Comparison of ENCODE assay signal across 10 mouse cellular contexts in the genomic region with DNA sequence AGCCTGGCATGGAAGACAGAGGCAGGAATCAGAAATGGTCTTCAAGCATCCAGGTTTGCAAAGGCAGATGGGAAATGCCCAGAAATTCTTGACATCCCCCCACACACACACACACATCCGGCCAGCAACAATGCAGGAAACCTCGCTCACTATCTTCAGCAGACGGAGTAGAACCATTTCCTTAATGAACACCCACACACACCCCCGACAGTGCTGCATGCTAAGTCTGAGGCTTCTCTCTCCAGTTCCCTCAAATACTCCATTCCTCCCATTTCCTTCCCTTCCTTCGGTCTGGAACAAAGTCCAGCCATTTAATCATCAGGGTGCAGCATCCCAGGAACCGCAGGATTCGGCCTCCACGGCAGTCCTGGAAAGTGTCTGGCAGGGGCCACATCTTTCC. TPM values are rescaled to one million over a fixed set of nuclear protein-coding genes. Genes with fewer than 3 reads are reported as not detected.
DNase-seq lines count a peak whose midpoint lies in the region; ATAC-seq lines count a peak whose summit lies in the region.
"Had no signal": no experiment of that assay in that cellular context is flagged by ENCODE, and none has a peak within 500 bp of the region (broad histone marks: within the 10 kb centered on the region; RNA-seq: fewer than 3 reads in every experiment).

No protein-coding gene starts in this region.

- no peak overlapping the region for H3K4me3 ChIP-seq in neural tube, embryonic 13.5 days
- no peak overlapping the region for H3K4me3 ChIP-seq in neural tube, embryonic 15.5 days (replicated peaks)
- H3K4me3 ChIP-seq: forebrain, embryonic 12.5 days had no signal

- no peak overlapping the region for H3K9ac ChIP-seq in neural tube, embryonic 13.5 days
- H3K9ac ChIP-seq in neural tube, embryonic 15.5 days (replicated peaks), result no peak overlapping the region
- H3K9ac ChIP-seq: forebrain, embryonic 12.5 days had no signal

- H3K9me3 ChIP-seq in neural tube, embryonic 13.5 days, result no peaks in the 10 kb centered on the region
- H3K9me3 ChIP-seq in neural tube, embryonic 15.5 days (replicated peaks), result no peaks in the 10 kb centered on the region
- H3K9me3 ChIP-seq: forebrain, embryonic 12.5 days had no signal

- H3K27ac ChIP-seq in neural tube, embryonic 13.5 days (replicated peaks), result no peak overlapping the region
- no peak overlapping the region for H3K27ac ChIP-seq in neural tube, embryonic 15.5 days (replicated peaks)
- H3K27ac ChIP-seq: forebrain, embryonic 12.5 days had no signal

- DNase-seq in adrenal gland, adult 2 months, result peak; percentile 35
- no peak for DNase-seq in adrenal gland, postnatal 25 days
- peak; percentile 44 to 50 for DNase-seq in kidney, postnatal 36 days
- DNase-seq in layer of hippocampus, postnatal 36 days, result no peak
- DNase-seq in left cerebral cortex, adult 18-20 months (ENCODE audit: low spot score in 2 of 2), result no peak
- DNase-seq: cerebellum, adult 9-10 months had no signal

- 31% methylated on average over 8 of the region's 8 CpGs for WGBS in neural tube, embryonic 13.5 days
- 24% methylated on average over 8 of the region's 8 CpGs for WGBS in neural tube, embryonic 15.5 days

- H3K4me2 ChIP-seq in neural tube, embryonic 13.5 days, result 0 out of 2 replicates have a peak overlapping the region, but pooled peaks have one; percentile 3
- no peak overlapping the region for H3K4me2 ChIP-seq in neural tube, embryonic 15.5 days
- H3K4me2 ChIP-seq: forebrain, embryonic 12.5 days had no signal

- H3K36me3 ChIP-seq in neural tube, embryonic 13.5 days, result no peaks in the 10 kb centered on the region
- H3K36me3 ChIP-seq in neural tube, embryonic 15.5 days, result no peaks in the 10 kb centered on the region
- H3K36me3 ChIP-seq: forebrain, embryonic 12.5 days had no signal

- peaks cover 17% of the 10 kb centered on the region for H3K4me1 ChIP-seq in neural tube, embryonic 13.5 days (replicated peaks)
- peaks cover 18% of the 10 kb centered on the region for H3K4me1 ChIP-seq in neural tube, embryonic 15.5 days

- H3K27me3 ChIP-seq in neural tube, embryonic 13.5 days, result peaks cover 91% of the 10 kb centered on the region
- peaks cover 75% of the 10 kb centered on the region for H3K27me3 ChIP-seq in neural tube, embryonic 15.5 days (replicated peaks)

- ATAC-seq in neural tube, embryonic 13.5 days (ENCODE audit: low read depth), result no peak
- no peak for ATAC-seq in neural tube, embryonic 15.5 days (ENCODE audit: low FRiP score)
- peak; percentile 58; the same call in 1 of the 2 replicates for ATAC-seq in megakaryocyte-erythroid progenitor cell, adult 5-6 weeks (replicated peaks; ENCODE audit: low FRiP score, low TSS enrichment, poor library complexity, severe bottlenecking)

RNA-seq across cellular contexts. Expression of gene Flt1, which starts 4.4 kb away (rescaled TPM):
- 10 to 100 TPM; 52.1 to 76.3 TPM for total RNA-seq in adrenal gland, adult 2 months (2021)
- 7.7 and 8.9 TPM in 2 replicates for polyA plus RNA-seq in adrenal gland, adult 2 months (2012; rRNA removed)
- 39.6 and 43.0 TPM in 2 replicates for total RNA-seq in adrenal gland, postnatal 25 days (2021)
- polyA plus RNA-seq in neural tube, embryonic 13.5 days (2015; fragmentation: Nextera tagmentation; extraction: Ambion mirVana), result 11.2 and 12.3 TPM in 2 replicates
- 14.7 and 14.8 TPM in 2 replicates for polyA plus RNA-seq in neural tube, embryonic 15.5 days (2015; fragmentation: Nextera tagmentation; extraction: Ambion mirVana)
- total RNA-seq in megakaryocyte-erythroid progenitor cell, adult 5-6 weeks (2014; fragmentation: Nextera tagmentation), result not detected in 2 replicates
- not detected in 2 replicates for total RNA-seq in megakaryocyte-erythroid progenitor cell, adult 5-6 weeks (2017)
- total RNA-seq in layer of hippocampus, postnatal 36 days (2021), result 10 to 100 TPM; 34.2 to 40.2 TPM
- total RNA-seq in left cerebral cortex, adult 18-20 months (2021), result 10 to 100 TPM; 32.8 to 35.4 TPM

Comparison
In these comparisons a context has a peak if more than half of its experiments do, and no peak if none do; other contexts are left out.
1. DNase-seq: peak in adrenal gland, adult 2 months (single experiment) and kidney, postnatal 36 days (2 of 2); none in adrenal gland, postnatal 25 days (single experiment), layer of hippocampus, postnatal 36 days (0 of 2) and left cerebral cortex, adult 18-20 months (0 of 2).
2. RNA of gene Flt1, which starts 4.4 kb away (total RNA-seq): 52.1 to 76.3 TPM in adrenal gland, adult 2 months, 39.6 to 43.0 TPM in adrenal gland, postnatal 25 days, 34.2 to 40.2 TPM in layer of hippocampus, postnatal 36 days and 32.8 to 35.4 TPM in left cerebral cortex, adult 18-20 months; not detected in megakaryocyte-erythroid progenitor cell, adult 5-6 weeks; every median in the first group is over 10 times any median in the second.